Mouse (Mus musculus) fibroblast of lung, adult 2 months (primary cell): ENCODE data around the gene Zfp292.

Experiments used
- DNase-seq: peaks from one replicate; pipeline ENCODE4 v3.0.0-alpha.2; 2011; ENCODE audit warnings: low read depth

Gene Zfp292

GRCm38 (mm10) chr4:34882291-34882769 lies 430 bp downstream of the Zfp292 start:
- no peak for DNase-seq

GRCm38 (mm10) chr4:34881851-34882250 lies 909 bp downstream of the Zfp292 start:
- DNase-seq = no peak

GRCm38 (mm10) chr4:34880921-34881650 lies 1.7 kb downstream of the Zfp292 start:
- DNase-seq = no peak

GRCm38 (mm10) chr4:34874234-34874633 lies 8.5 kb downstream of the Zfp292 start:
- DNase-seq = no peak

- no peak for DNase-seq
These were observed 9.8 kb downstream of the Zfp292 start for GRCm38 (mm10) chr4:34872896-34873495.

GRCm38 (mm10) chr4:34869813-34870212 lies 12.9 kb downstream of the Zfp292 start:
- DNase-seq = no peak

DNA sequence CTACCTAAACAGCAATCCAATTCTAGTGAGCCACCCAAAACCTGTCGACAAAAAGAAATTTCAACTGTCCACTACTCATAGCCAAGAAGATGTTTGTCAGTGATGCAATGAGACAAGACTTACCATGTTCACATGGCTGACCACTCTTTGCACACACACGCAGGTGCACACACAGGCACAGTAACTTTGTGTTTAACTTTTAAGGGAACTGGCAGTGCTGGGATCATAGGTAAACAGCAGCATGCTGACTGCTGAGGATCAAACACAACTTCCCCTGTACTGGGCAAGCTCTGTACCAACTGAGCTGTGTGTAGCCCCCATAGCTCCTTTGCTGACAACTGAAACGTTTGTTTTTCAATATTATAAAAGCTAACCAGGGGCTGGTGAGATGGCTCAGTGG lies 21.3 kb downstream of the Zfp292 start:
- DNase-seq = no peak

- no peak for DNase-seq
These were observed 23.3 kb downstream of the Zfp292 start for GRCm38 (mm10) chr4:34859416-34859815.

DNA sequence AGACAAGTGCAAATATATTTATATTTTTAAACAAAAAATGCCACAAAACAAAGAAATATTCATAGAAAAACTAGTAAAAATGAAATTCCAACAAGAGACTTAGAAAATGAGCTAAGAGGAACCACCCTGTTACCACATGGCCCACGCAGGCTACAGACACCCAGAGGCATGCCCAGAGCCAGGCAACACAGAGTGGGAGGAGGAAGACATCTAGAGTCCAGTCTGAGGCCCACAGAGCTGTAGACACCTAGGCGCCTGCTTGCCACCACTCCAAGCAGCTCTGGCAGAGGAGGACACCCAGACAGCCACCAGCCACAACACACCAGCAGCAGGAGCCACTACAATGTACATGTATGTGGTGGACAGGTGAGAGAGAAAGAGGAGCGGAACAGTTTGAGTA lies 23.9 kb downstream of the Zfp292 start:
- no peak for DNase-seq

GRCm38 (mm10) chr4:34855966-34856365 lies 26.8 kb downstream of the Zfp292 start:
- no peak for DNase-seq

DNA sequence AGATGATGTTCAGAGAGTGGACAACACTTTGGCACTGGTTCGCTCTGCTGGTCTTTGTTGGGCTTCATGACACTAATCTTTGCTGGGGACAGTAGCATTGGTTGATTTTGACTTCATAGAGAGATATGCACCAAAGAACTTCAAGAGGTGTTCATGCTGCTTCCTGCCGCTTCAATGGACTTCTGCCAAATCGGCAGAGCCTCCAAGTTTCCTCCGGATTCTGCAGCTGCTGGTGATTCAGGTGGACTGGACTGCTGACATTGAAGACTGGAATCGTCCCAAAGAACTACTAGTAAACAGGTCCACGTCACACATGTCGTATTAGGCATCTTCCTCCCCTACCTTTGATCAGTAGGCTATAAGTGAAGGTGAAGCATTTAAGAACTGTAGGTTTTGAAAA lies 30.7 kb downstream of the Zfp292 start:
- DNase-seq = no peak

DNA sequence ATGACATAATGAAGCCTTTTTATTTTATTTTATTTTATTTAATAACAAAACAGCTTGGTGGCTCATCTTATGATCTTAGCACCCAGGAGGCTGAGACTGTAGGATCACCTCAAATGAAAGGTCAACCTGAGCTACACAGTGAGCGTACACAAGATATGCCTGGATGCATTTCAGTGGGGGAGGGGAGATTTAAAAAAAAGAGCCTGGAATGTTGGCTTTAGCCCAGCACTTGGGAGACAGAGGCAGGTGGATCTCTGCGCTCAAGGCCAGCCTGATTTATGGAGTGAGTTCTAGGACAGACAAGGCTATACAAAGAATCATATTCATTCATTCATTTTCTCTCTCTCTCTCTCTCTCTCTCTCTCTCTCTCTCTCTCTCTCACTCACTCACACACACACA lies 32.6 kb downstream of the Zfp292 start:
- no peak for DNase-seq

- DNase-seq = no peak
These were observed 35.0 kb downstream of the Zfp292 start for GRCm38 (mm10) chr4:34847679-34848309.

- no peak for DNase-seq
These were observed 38.9 kb downstream of the Zfp292 start for GRCm38 (mm10) chr4:34843839-34844238.

DNA sequence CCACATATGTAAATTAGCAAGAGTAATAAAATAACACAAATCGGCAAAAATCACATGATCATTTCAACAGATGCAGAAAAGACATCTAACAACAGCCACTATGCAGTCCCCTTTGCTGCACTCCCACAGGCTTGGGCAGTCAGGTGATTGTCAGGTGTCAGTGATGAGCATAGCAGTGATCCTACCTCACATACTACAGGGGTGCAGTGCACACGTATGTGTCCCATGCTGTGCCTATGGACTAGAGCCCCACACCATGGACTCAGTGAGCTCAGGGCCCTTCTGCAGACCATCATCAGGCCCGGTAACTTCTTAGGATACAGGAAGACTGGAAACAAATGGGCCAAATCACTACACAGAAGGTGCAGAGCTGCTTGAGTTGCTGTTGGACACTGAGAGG lies 39.9 kb downstream of the Zfp292 start:
- no peak for DNase-seq

DNA sequence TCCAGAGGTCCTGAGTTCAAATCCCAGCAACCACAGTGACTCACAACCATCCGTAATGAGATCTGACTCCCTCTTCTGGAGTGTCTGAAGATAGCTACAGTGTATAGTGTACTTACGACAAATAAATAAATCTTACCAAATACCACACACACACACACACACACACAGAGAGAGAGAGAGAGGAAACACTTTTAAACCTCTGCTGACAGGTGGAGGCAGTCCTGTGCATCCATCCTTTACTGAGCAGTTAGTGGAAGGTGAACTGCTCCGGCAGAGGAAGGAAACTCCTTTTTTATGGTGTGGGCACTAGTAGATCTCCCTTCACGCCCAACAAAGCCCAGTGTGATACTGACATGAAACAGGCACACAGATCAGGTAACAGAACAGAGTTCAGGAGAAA lies 51.3 kb downstream of the Zfp292 start:
- DNase-seq = no peak

GRCm38 (mm10) chr4:34829456-34829855 lies 53.3 kb downstream of the Zfp292 start:
- DNase-seq = no peak

GRCm38 (mm10) chr4:34823901-34824300 lies 58.9 kb downstream of the Zfp292 start:
- no peak for DNase-seq

GRCm38 (mm10) chr4:34819904-34820303 lies 62.9 kb downstream of the Zfp292 start:
- DNase-seq = no peak

DNA sequence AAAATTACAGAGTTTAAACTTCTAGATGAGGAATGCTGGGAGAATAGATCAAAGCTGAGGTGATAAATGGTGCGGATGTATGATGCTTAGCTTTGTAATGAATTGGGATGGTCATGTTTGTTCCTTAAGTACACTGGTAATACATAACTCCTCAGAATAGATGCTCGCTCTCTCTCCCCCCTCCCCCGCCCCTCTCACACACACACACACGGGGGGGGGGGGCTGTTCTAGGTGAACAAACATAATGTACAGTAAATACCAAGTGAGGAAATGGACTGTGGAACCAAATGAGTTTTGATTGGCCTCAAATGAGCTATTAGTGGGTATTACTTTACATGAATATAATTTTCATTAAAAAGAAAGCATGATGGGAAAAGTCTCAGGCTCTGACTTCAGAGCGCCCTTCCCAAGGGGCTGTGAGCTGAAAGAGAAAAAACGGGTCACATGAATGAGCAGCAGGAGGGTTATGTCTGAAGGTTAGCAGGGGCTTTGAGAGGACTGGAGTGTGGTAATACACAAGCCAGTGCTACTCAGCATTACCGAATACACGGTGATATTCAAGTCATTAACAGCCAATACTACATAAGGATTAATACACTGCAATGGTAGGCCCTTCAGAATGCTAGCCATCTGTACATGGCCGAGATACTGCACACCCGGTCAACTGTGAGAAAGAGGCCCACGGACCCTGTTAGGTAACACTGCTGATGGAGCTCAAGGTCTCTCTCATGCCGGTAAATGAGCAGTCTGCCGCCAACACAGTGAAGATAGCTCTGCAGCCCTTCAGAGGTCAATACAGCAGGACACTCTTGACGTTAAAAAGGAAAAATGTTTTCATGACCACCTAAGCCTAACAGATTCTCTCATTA lies 81.4 kb downstream of the Zfp292 start:
- DNase-seq = no peak

DNA sequence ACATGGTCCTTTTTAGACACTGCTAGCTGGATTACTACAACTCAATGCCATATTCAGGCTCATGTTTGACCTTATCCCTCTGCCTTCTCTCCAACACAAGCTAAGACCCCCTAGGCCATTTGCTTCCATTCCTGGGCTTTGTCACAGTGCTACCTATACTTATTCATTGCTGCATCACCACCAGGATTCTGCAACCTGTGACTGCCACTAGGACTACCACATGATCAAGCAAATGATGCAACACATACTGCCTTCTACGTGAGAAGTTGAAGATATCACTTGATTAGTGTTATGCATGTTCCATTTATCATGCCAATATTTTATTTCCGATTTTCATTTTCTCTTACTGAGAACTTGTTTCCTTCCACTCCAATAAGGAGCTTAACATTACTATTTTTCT lies 84.8 kb downstream of the Zfp292 start:
- DNase-seq = no peak

GRCm38 (mm10) chr4:34797294-34797983 lies 85.3 kb downstream of the Zfp292 start:
- no peak for DNase-seq
